Mouse (Mus musculus): ENCODE measurements around the gene Topors. TPM values are rescaled to one million over a fixed set of nuclear protein-coding genes. Genes with fewer than 3 reads are reported as not detected.
A peak's percentile ranks its signal among the peaks of the same experiment; 100 is the strongest.

Gene Topors
- total RNA-seq, 2 experiments from 2014 or later: 41.9 to 88.1 TPM

DNA sequence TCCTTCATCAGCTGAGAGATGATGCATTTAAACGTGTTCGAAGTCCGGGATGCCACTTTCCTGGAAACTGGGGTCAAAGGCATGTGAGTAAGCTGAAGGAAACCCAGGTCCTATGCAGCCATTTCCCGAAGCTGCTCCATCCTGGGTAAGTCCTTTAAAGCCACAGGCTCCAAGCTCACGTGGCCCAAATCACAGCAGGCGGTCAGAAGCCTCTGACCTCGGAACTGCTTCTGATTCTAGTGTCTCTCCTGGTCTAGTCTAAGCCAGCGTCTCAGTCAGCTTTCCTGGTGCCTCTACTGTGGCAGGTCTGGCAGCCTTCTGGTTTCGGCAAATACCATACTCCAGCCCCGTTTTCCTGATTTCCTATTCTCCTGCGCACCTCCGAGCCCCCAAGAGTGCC is 49.2 kb downstream of the Topors start:
- no peak for ATAC-seq (replicated peaks; ENCODE audit: low FRiP score, low TSS enrichment, poor library complexity, severe bottlenecking)

DNA sequence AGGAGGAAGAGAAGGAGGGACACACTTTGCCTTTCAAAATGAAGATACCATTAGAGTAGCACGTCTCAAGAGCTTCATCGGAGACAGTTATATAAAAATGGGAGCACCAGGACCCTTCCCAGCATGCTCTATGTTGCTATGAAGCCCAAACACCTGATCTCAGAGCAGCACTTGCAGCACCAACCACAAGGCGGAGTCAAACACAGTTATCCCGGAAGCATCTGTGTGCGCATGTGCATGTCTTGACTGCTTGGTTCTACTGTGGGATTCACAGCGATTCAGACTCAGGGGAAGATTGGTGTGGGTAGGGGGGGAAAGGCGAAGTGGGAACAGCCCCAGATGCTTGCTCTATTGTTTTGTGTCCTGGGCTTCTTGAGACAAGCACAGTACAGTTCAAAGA is 51.3 kb downstream of the Topors start:
- peak; percentile 98 for ATAC-seq (replicated peaks; ENCODE audit: low FRiP score, low TSS enrichment, poor library complexity, severe bottlenecking)

- no peak for ATAC-seq (replicated peaks; ENCODE audit: low FRiP score, low TSS enrichment, poor library complexity, severe bottlenecking)
Measured at GRCm38 (mm10) chr4:40217910-40218309, 51.7 kb downstream of the Topors start.

GRCm38 (mm10) chr4:40212177-40212576 is 57.5 kb downstream of the Topors start:
- ATAC-seq (replicated peaks; ENCODE audit: low FRiP score, low TSS enrichment, poor library complexity, severe bottlenecking): peak; percentile 61

Other genes starting within 250 kb of the Topors start
- 25.6 and 34.8 TPM in 2 replicates for gene Aco1, start 126.8 kb downstream of the Topors start, total RNA-seq (2014; fragmentation: Nextera tagmentation)
- 28.7 and 33.1 TPM in 2 replicates for gene Aco1, start 126.8 kb downstream of the Topors start, total RNA-seq (2017)
- gene Ddx58, start 30.0 kb downstream of the Topors start, total RNA-seq (2014; fragmentation: Nextera tagmentation): 11.3 and 14.2 TPM in 2 replicates
- 18.9 and 20.2 TPM in 2 replicates for gene Ddx58, start 30.0 kb downstream of the Topors start, total RNA-seq (2017)
- 7.4 and 26.3 TPM in 2 replicates for gene Smim27, start 271 bp downstream of the Topors start, total RNA-seq (2014; fragmentation: Nextera tagmentation)
- 6.0 and 6.9 TPM in 2 replicates for gene Smim27, start 271 bp downstream of the Topors start, total RNA-seq (2017)
- gene Ndufb6, start 9.6 kb upstream of the Topors start, total RNA-seq (2014; fragmentation: Nextera tagmentation): 164 and 196 TPM in 2 replicates
- 67.9 and 81.9 TPM in 2 replicates for gene Ndufb6, start 9.6 kb upstream of the Topors start, total RNA-seq (2017)
- not detected in 2 replicates for gene Tmem215, start 202.3 kb upstream of the Topors start, total RNA-seq (2014; fragmentation: Nextera tagmentation)
- gene Tmem215, start 202.3 kb upstream of the Topors start, total RNA-seq (2017): not detected in 2 replicates

Data from megakaryocyte-erythroid progenitor cell, adult 5-6 weeks (primary cell).